Mouse (Mus musculus) CH12.LX (cell line): Measurements from ENCODE around the gene Rab43. TPM values are rescaled to one million over a fixed set of nuclear protein-coding genes. Genes with fewer than 3 reads are reported as not detected.

Experiments used
- DNase-seq: peaks from one replicate; pipeline ENCODE4 v3.0.0-alpha.2; 2013; ENCODE audit errors: extremely low read depth
- H3K27ac ChIP-seq: 2 replicates; pipeline ENCODE4 v1.5.1; 2012; ENCODE audit warnings: low read depth, mild to moderate bottlenecking, control low read depth, moderate library complexity; ENCODE audit not compliant: insufficient read depth
- H3K27me3 ChIP-seq: replicated peaks from 2 replicates; pipeline ENCODE3; 2012; ENCODE audit warnings: inconsistent platforms
- H3K36me3 ChIP-seq, 2 experiments: replicated peaks in 1 of 2; 2 replicates each; pipeline versions ENCODE3 to v1.6.1; 2012; ENCODE audit warnings: inconsistent platforms in 1 of 2, low read length in 1 of 2, mild to moderate bottlenecking in 1 of 2, mixed read lengths in 1 of 2, moderate library complexity in 1 of 2; ENCODE audit not compliant: control insufficient read depth in 1 of 2, insufficient read depth in 1 of 2
- H3K4me1 ChIP-seq, 2 experiments: 2 replicates each; pipeline ENCODE4 v1.6.1; 2012; ENCODE audit warnings: inconsistent platforms in 1 of 2, moderate library complexity in 1 of 2; ENCODE audit not compliant: insufficient read depth in 2 of 2, control insufficient read depth in 1 of 2
- H3K4me2 ChIP-seq: 2 replicates; pipeline ENCODE4 v1.6.1; 2012; ENCODE audit warnings: low read depth, mild to moderate bottlenecking, control low read depth; ENCODE audit not compliant: poor library complexity, insufficient read depth, severe bottlenecking
- H3K4me3 ChIP-seq, 3 experiments: fragments of 150-350 bp in 1 of 3; sonication (generic) in 1 of 3; replicated peaks in 1 of 3; 2 replicates each; pipeline versions ENCODE3 to v1.5.1; 2011 to 2012; ENCODE audit warnings: low read depth in 2 of 3, low read length in 2 of 3, mild to moderate bottlenecking in 2 of 3, moderate library complexity in 2 of 3, control low read depth in 1 of 3, improper control_type of control experiment in 1 of 3, inconsistent platforms in 1 of 3, mixed read lengths in 1 of 3; ENCODE audit not compliant: poor library complexity in 1 of 3
- H3K79me2 ChIP-seq: replicated peaks from 2 replicates; pipeline ENCODE4 v1.6.1; 2012; ENCODE audit warnings: mild to moderate bottlenecking, moderate library complexity; ENCODE audit not compliant: control insufficient read depth, poor library complexity, insufficient read depth, severe bottlenecking; ENCODE audit errors: extremely low read depth
- H3K9ac ChIP-seq: 2 replicates; pipeline ENCODE4 v1.6.1; 2012; ENCODE audit warnings: low read depth, mild to moderate bottlenecking, control low read depth, moderate library complexity; ENCODE audit not compliant: insufficient read depth
- H3K9me3 ChIP-seq: replicated peaks from 2 replicates; pipeline ENCODE3; 2012; ENCODE audit warnings: low read length, inconsistent platforms, mixed read lengths
- BHLHE40 ChIP-seq: IDR thresholded peaks from 2 replicates; pipeline ENCODE4 v1.6.1; 2011; ENCODE audit warnings: mild to moderate bottlenecking, low read depth, low read length, improper control_type of control experiment
- CHD1 ChIP-seq: IDR thresholded peaks from 2 replicates; pipeline ENCODE4 v1.6.1; 2012; ENCODE audit warnings: low read depth, low read length, improper control_type of control experiment, inconsistent platforms
- CTCF ChIP-seq, 2 experiments: IDR thresholded peaks in 1 of 2; conservative IDR thresholded peaks in 1 of 2; 2 replicates each; pipeline ENCODE4 v1.5.1; 2011 to 2012; ENCODE audit warnings: low read depth in 2 of 2, low read length in 2 of 2, improper control_type of control experiment in 1 of 2, inconsistent platforms in 1 of 2, mild to moderate bottlenecking in 1 of 2, moderate library complexity in 1 of 2
- ELF1 ChIP-seq: IDR thresholded peaks from 2 replicates; pipeline ENCODE4 v1.6.1; 2014; ENCODE audit warnings: low read depth, mild to moderate bottlenecking, inconsistent platforms, low read length, improper control_type of control experiment
- EP300 ChIP-seq: IDR thresholded peaks from 2 replicates; pipeline ENCODE4 v1.6.1; 2011; ENCODE audit warnings: low read length, improper control_type of control experiment
- ETS1 ChIP-seq: conservative IDR thresholded peaks from 2 replicates; pipeline ENCODE4 v1.6.1; 2012; ENCODE audit warnings: low read depth, mild to moderate bottlenecking, inconsistent platforms, low read length, improper control_type of control experiment, moderate library complexity
- GABPA ChIP-seq: IDR thresholded peaks from 2 replicates; pipeline ENCODE4 v1.6.1; 2012; ENCODE audit warnings: low read depth, low read length, improper control_type of control experiment, inconsistent platforms; ENCODE audit not compliant: insufficient replicate concordance
- HCFC1 ChIP-seq: IDR thresholded peaks from 2 replicates; pipeline ENCODE4 v1.6.1; 2012; ENCODE audit warnings: low read depth, mild to moderate bottlenecking, inconsistent platforms, low read length, improper control_type of control experiment
- JUN ChIP-seq: IDR thresholded peaks from 2 replicates; pipeline ENCODE4 v1.6.1; 2011; ENCODE audit warnings: low read depth, mild to moderate bottlenecking, low read length, improper control_type of control experiment, moderate library complexity; ENCODE audit not compliant: insufficient read depth
- JUND ChIP-seq: conservative IDR thresholded peaks from 2 replicates; pipeline ENCODE4 v1.6.1; 2011; ENCODE audit warnings: low read depth, low read length, improper control_type of control experiment
- KAT2A ChIP-seq: IDR thresholded peaks from 2 replicates; pipeline ENCODE4 v1.6.1; 2012; ENCODE audit warnings: low read length, improper control_type of control experiment, inconsistent platforms; ENCODE audit not compliant: insufficient replicate concordance
- MAFK ChIP-seq: IDR thresholded peaks from 2 replicates; pipeline ENCODE4 v1.6.1; 2011; ENCODE audit warnings: low read length, improper control_type of control experiment; ENCODE audit not compliant: insufficient replicate concordance
- MAX ChIP-seq: IDR thresholded peaks from 2 replicates; pipeline ENCODE4 v1.6.1; 2011; ENCODE audit warnings: low read length, improper control_type of control experiment
- MAZ ChIP-seq: IDR thresholded peaks from 2 replicates; pipeline ENCODE4 v1.6.1; 2012; ENCODE audit warnings: low read depth, mild to moderate bottlenecking, inconsistent platforms, low read length, improper control_type of control experiment, moderate library complexity
- MEF2A ChIP-seq: IDR thresholded peaks from 2 replicates; pipeline ENCODE4 v1.6.1; 2014; ENCODE audit warnings: low read depth, mild to moderate bottlenecking, inconsistent platforms, low read length, improper control_type of control experiment, borderline replicate concordance
- MXI1 ChIP-seq: IDR thresholded peaks from 2 replicates; pipeline ENCODE4 v1.6.1; 2011; ENCODE audit warnings: mild to moderate bottlenecking, low read depth, low read length, improper control_type of control experiment
- MYC ChIP-seq: IDR thresholded peaks from 2 replicates; pipeline ENCODE4 v1.6.1; 2011; ENCODE audit warnings: low read depth, mild to moderate bottlenecking, improper control_type of control experiment, low read length
- NELFE ChIP-seq: IDR thresholded peaks from 2 replicates; pipeline ENCODE4 v1.6.1; 2011; ENCODE audit warnings: low read depth, low read length, improper control_type of control experiment
- NRF1 ChIP-seq: IDR thresholded peaks from 2 replicates; pipeline ENCODE4 v1.6.1; 2014; ENCODE audit warnings: low read depth, mild to moderate bottlenecking, inconsistent platforms, low read length, improper control_type of control experiment, moderate library complexity
- PAX5 ChIP-seq: IDR thresholded peaks from 2 replicates; pipeline ENCODE4 v1.6.1; 2012; ENCODE audit warnings: low read length, inconsistent platforms, mixed read lengths
- POLR2A ChIP-seq: IDR thresholded peaks from 2 replicates; pipeline ENCODE4 v1.6.1; 2011; ENCODE audit warnings: low read depth, mild to moderate bottlenecking, improper control_type of control experiment, low read length
- POLR2AphosphoS2 ChIP-seq: IDR thresholded peaks from 2 replicates; pipeline ENCODE4 v1.6.1; 2011; ENCODE audit warnings: low read depth, low read length, improper control_type of control experiment
- RAD21 ChIP-seq: IDR thresholded peaks from 2 replicates; pipeline ENCODE4 v1.6.1; 2011; ENCODE audit warnings: low read depth, mild to moderate bottlenecking, low read length, improper control_type of control experiment, moderate library complexity
- RCOR1 ChIP-seq: conservative IDR thresholded peaks from 2 replicates; pipeline ENCODE4 v1.6.1; 2012; ENCODE audit warnings: low read depth, mild to moderate bottlenecking, inconsistent platforms, low read length, improper control_type of control experiment
- SIN3A ChIP-seq: IDR thresholded peaks from 2 replicates; pipeline ENCODE4 v1.6.1; 2012; ENCODE audit warnings: low read length, improper control_type of control experiment, inconsistent platforms
- SMC3 ChIP-seq: IDR thresholded peaks from 2 replicates; pipeline ENCODE4 v1.6.1; 2011; ENCODE audit warnings: low read depth, low read length, improper control_type of control experiment
- TBP ChIP-seq: conservative IDR thresholded peaks from 2 replicates; pipeline ENCODE4 v1.6.1; 2011; ENCODE audit warnings: low read depth, low read length, improper control_type of control experiment
- TCF12 ChIP-seq: IDR thresholded peaks from 2 replicates; pipeline ENCODE4 v1.6.1; 2014; ENCODE audit warnings: low read depth, mild to moderate bottlenecking, inconsistent platforms, low read length, improper control_type of control experiment
- USF1 ChIP-seq: IDR thresholded peaks from 2 replicates; pipeline ENCODE4 v1.6.1; 2014; ENCODE audit warnings: low read depth, mild to moderate bottlenecking, inconsistent platforms, low read length, improper control_type of control experiment
- USF2 ChIP-seq: conservative IDR thresholded peaks from 2 replicates; pipeline ENCODE4 v1.6.1; 2011; ENCODE audit warnings: low read depth, low read length, improper control_type of control experiment
- ZKSCAN1 ChIP-seq: IDR thresholded peaks from 2 replicates; pipeline ENCODE4 v1.6.1; 2012; ENCODE audit warnings: low read depth, inconsistent platforms, low read length, improper control_type of control experiment, borderline replicate concordance
- ZMIZ1 ChIP-seq: IDR thresholded peaks from 2 replicates; pipeline ENCODE4 v1.6.1; 2012; ENCODE audit warnings: low read depth, mild to moderate bottlenecking, inconsistent platforms, low read length, improper control_type of control experiment
- ZNF384 ChIP-seq: IDR thresholded peaks from 2 replicates; pipeline ENCODE4 v1.6.1; 2012; ENCODE audit warnings: low read depth, low read length, improper control_type of control experiment, inconsistent platforms
- dilution Hi-C: fragments of 300-500 bp; cut with MboI; formaldehyde crosslinking; loops from 2 replicates; pipeline ENCODE4 v1.14.3; 2020; ENCODE audit warnings: low sequenced_read_pairs; ENCODE audit not compliant: extremely low pct_unique_long_range_greater_than_20kb, extremely low pct_ligation_motif_present
- in situ Hi-C: fragments of 300-500 bp; cut with MboI; formaldehyde crosslinking; loops from 3 replicates; pipeline ENCODE4 v1.14.3; 2019; ENCODE audit warnings: low sequenced_read_pairs, low pct_ligation_motif_present, low pct_unique_long_range_greater_than_20kb, mixed read lengths
- polyA plus RNA-seq: library from polyadenylated mRNA; unstranded; fragments of >175 nt; gene quantifications from 2 replicates; pipeline ENCODE4 v1.2.1, GENCODE M21; 2012; ENCODE audit warnings: low read depth; ENCODE audit not compliant: insufficient read length
- total RNA-seq, 2 experiments: library from RNA; depleted of rRNA; stranded (reverse); fragments of 300-350 nt in 1 of 2; fragments of >200 nt in 1 of 2; gene quantifications; 2 replicates each; pipeline ENCODE4 v1.2.3; 2012 to 2014

Rab43 gene
- total and polyA plus RNA-seq, 3 experiments = 4.3 to 23.4 (median 10.3) TPM

GRCm38 (mm10) chr6:87743281-87743680, 68.7 kb downstream of the Rab43 start:
- Histone ChIP-seq H3K4me1 (peaks cover 27 to 54% of the 10 kb centered on the region in 2 experiments), H3K79me2 (no peaks in the 10 kb centered on the region), H3K36me3 (peaks cover 0 to 3% of the 10 kb centered on the region in 2 experiments), H3K27ac (no peak overlapping the region), H3K4me2 (no peak overlapping the region; the same call in 1 of the 2 replicates), H3K27me3 (no peaks in the 10 kb centered on the region), H3K4me3 (peak overlapping the region in 1 of 3 experiments; percentile 8), H3K9ac (peak overlapping the region; percentile 2; the same call in 1 of the 2 replicates), H3K9me3 (no peaks in the 10 kb centered on the region)
- in situ Hi-C loops (no loop called here), dilution Hi-C loops (no loop called here)
- DNase-seq = peak; percentile 24
- no peak for TF ChIP-seq TCF12
- no peak for TF ChIP-seq ZNF384

GRCm38 (mm10) chr6:87742804-87743203, 69.2 kb downstream of the Rab43 start:
- Histone ChIP-seq H3K4me1 (peaks cover 25 to 52% of the 10 kb centered on the region in 2 experiments), H3K79me2 (no peaks in the 10 kb centered on the region), H3K27ac (no peak overlapping the region), H3K4me3 (peak overlapping the region in 1 of 3 experiments; percentile 8), H3K9me3 (no peaks in the 10 kb centered on the region), H3K27me3 (no peaks in the 10 kb centered on the region), H3K36me3 (peaks cover 0 to 3% of the 10 kb centered on the region in 2 experiments), H3K9ac (peak overlapping the region; percentile 2; the same call in 1 of the 2 replicates), H3K4me2 (no peak overlapping the region; the same call in 1 of the 2 replicates)
- peak; percentile 89 for DNase-seq
- dilution Hi-C loops = no loop called here
- in situ Hi-C loops = no loop called here
- TF ChIP-seq ZKSCAN1 = no peak
- no peak for TF ChIP-seq USF1
- TF ChIP-seq MEF2A = no peak
- TF ChIP-seq KAT2A = no peak
- TF ChIP-seq GABPA = peak; percentile 88
- TF ChIP-seq JUND = peak; percentile 50
- TF ChIP-seq SIN3A = no peak; the same call in 1 of the 2 replicates
- TF ChIP-seq SMC3 = 0 out of 2 replicates have a peak, but pooled peaks have one; percentile 10
- peak; percentile 34; the same call in 1 of the 2 replicates for TF ChIP-seq NELFE
- peak; percentile 49; the same call in 1 of the 2 replicates for TF ChIP-seq JUN
- no peak for TF ChIP-seq RCOR1
- TF ChIP-seq NRF1 = no peak
- TF ChIP-seq CHD1 = no peak
- peak; percentile 26 to 79; a peak in 2 of 4 replicates for TF ChIP-seq CTCF (conservative IDR thresholded peaks at IDR 0.05 in 1 of 2, IDR thresholded peaks at IDR 0.05 in 1 of 2; ENCODE audit: low read depth in 2 of 2, low read length in 2 of 2)
- peak; percentile 63; the same call in 1 of the 2 replicates for TF ChIP-seq BHLHE40
- 0 out of 2 replicates have a peak, but pooled peaks have one; percentile 49 for TF ChIP-seq MYC
- peak; percentile 52 for TF ChIP-seq POLR2A
- peak; percentile 68 for TF ChIP-seq TCF12
- peak; percentile 32; the same call in 1 of the 2 replicates for TF ChIP-seq ELF1
- TF ChIP-seq EP300 = peak; percentile 28; the same call in 1 of the 2 replicates
- peak; percentile 2 for TF ChIP-seq RAD21
- TF ChIP-seq POLR2AphosphoS2 = no peak
- peak; percentile 48; the same call in 1 of the 2 replicates for TF ChIP-seq MXI1
- TF ChIP-seq PAX5 = no peak
- no peak for TF ChIP-seq MAFK
- no peak for TF ChIP-seq MAZ
- peak; percentile 82 for TF ChIP-seq ETS1
- no peak for TF ChIP-seq ZMIZ1
- no peak for TF ChIP-seq TBP
- TF ChIP-seq HCFC1 = peak; percentile 75
- no peak for TF ChIP-seq ZNF384
- TF ChIP-seq USF2 = no peak
- TF ChIP-seq MAX = peak; percentile 59
